ENCODE assay signal across 17 mouse cellular contexts in the genomic region with DNA sequence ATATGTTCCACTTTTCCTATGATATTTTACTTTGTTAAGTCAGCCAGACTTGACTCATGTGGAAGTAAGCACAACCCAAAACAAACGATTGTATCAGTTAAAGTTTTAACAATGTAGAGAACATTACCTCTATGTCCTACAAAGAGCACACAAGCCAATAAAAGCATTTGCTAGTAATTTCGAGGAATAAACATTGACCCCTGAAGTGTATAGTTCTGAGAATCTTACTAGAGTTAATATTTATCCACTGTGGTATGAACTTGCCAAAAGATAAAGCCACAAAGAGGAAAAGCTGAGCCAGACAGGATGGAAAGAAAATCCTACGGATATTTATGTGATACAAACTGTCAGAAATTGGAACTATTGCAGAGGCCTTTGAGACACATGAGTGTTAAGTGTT.
"Had no signal": no experiment of that assay in that cellular context is flagged by ENCODE, and none has a peak within 500 bp of the region (broad histone marks: within the 10 kb centered on the region; RNA-seq: fewer than 3 reads in every experiment).

No protein-coding gene starts in this region.

- H3K27ac ChIP-seq: limb, embryonic 10.5 days; limb, embryonic 13.5 days; liver, embryonic 14.5 days; midbrain, embryonic 10.5 days; neural tube, embryonic 12.5 days; neural tube, embryonic 15.5 days had no signal

- H3K36me3 ChIP-seq: limb, embryonic 10.5 days; limb, embryonic 13.5 days; midbrain, embryonic 10.5 days; neural tube, embryonic 12.5 days; neural tube, embryonic 15.5 days had no signal

- H3K9me3 ChIP-seq: limb, embryonic 10.5 days; limb, embryonic 13.5 days; megakaryocyte, embryonic 14.5 days; midbrain, embryonic 10.5 days; neural tube, embryonic 12.5 days; neural tube, embryonic 15.5 days had no signal

- ATAC-seq: liver, postnatal 0 days had no signal

- DNase-seq: kidney, adult 2 months; kidney, postnatal 14 days; kidney, postnatal 4 days; liver; liver, postnatal 0 days; midbrain, embryonic 14.5 days; right cerebral cortex, adult 18-20 months; right cerebral cortex, postnatal 14 days; right cerebral cortex, postnatal 4 days; thymus, postnatal 25 days had no signal

- H3K4me3 ChIP-seq: limb, embryonic 10.5 days; limb, embryonic 13.5 days; megakaryocyte, embryonic 14.5 days; midbrain, embryonic 10.5 days; neural tube, embryonic 12.5 days; neural tube, embryonic 15.5 days had no signal

- H3K9ac ChIP-seq: limb, embryonic 13.5 days; liver, embryonic 14.5 days; liver, postnatal 0 days; neural tube, embryonic 12.5 days; neural tube, embryonic 15.5 days had no signal

- H3K27me3 ChIP-seq: limb, embryonic 13.5 days; megakaryocyte, embryonic 14.5 days; neural tube, embryonic 12.5 days; neural tube, embryonic 15.5 days had no signal

- H3K4me2 ChIP-seq: limb, embryonic 13.5 days; neural tube, embryonic 12.5 days; neural tube, embryonic 15.5 days had no signal

- H3K4me1 ChIP-seq: limb, embryonic 10.5 days; limb, embryonic 13.5 days; midbrain, embryonic 10.5 days; neural tube, embryonic 12.5 days; neural tube, embryonic 15.5 days had no signal
